Mouse (Mus musculus) gastrocnemius, adult 2 months (tissue): ENCODE data around the gene Mgst3. TPM values are rescaled to one million over a fixed set of nuclear protein-coding genes. Genes with fewer than 3 reads are reported as not detected.

Experiments used
- DNase-seq: peaks from one replicate; pipeline ENCODE4 v3.0.0; 2022
- H3K27ac ChIP-seq: fragments of 200-600 bp; 2 replicates; pipeline ENCODE4 v1.8.1; 2022; ENCODE audit warnings: mild to moderate bottlenecking
- H3K4me3 ChIP-seq: fragments of 200-600 bp; 2 replicates; pipeline ENCODE4 v1.8.1; 2022; ENCODE audit warnings: mild to moderate bottlenecking, moderate library complexity
- CTCF ChIP-seq: fragments of 200-600 bp; IDR thresholded peaks from 2 replicates; pipeline ENCODE4 v1.8.1; 2022; ENCODE audit warnings: antibody characterized with exemption, mild to moderate bottlenecking, moderate library complexity
- intact Hi-C: fragments of 180-260 bp; cut with DNase I; formaldehyde crosslinking; loops from one replicate; pipeline ENCODE4 v1.15.1; 2025
- total RNA-seq, 2 experiments: library from RNA; stranded (reverse); gene quantifications; 2 replicates each; pipeline ENCODE4 v1.2.3; 2021

The Mgst3 gene
- total RNA-seq, 2 experiments from 2014 or later = 147 to 151 TPM

DNA sequence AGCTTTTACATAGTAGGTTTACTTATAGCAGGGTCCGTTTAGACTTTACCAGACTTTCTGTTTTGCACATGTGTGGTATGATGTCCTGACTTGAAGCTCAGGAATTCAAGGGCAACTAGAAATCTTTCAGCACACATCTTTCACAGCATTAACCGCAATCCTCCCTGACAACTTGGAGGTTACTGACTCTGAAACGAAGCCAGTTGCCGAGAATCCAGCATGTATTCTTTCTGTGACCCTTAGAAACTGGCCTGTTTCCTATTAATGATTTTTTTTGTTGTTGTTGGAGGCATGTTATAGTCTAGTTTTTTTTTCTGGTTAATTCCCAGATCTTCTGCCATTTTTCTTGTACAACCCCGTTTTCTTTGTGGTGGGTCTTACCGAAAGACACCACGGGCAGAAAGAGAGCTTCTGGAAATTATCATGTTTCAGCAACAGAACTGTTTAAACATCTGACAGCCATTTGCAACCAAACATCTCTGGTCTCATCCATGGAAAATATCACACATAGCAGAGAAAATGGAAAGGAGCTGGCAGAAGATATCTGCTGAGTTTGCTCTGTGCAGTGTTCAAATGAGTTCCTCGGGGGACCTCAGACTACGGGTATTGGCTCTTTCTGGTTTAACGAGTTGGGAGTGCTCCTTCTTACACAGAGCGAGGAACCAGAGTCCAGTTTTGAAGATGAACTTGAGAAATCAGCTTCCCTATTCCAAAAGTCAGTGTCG is 18.5 kb upstream of the Mgst3 start:
- Histone ChIP-seq H3K27ac (no peak overlapping the region), H3K4me3 (no peak overlapping the region)
- DNase-seq = no peak
- intact Hi-C loops = no loop called here
- no peak for TF ChIP-seq CTCF

DNA sequence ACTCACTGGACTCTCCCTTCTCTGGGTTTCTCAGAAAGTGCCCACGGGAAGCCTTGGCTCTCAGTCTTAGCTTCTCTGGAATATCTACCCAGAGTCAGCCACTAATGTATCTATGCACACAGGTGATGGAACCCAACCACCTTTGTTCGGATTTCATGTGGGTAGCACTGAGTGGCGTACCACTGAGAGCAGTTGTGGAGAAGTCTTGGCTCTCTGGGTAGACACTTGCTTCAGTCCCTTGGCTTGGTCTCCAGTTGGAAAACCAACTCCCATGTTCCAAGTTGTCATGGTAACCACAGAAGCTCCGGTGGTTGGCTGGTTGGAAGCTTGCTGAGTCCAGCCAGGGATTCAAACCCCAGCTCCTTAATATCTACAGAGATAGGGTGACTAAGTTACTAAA is 16.0 kb upstream of the Mgst3 start:
- TF ChIP-seq CTCF = no peak
- Histone ChIP-seq H3K4me3 (no peak overlapping the region), H3K27ac (no peak overlapping the region)
- DNase-seq = no peak
- intact Hi-C loops = no loop called here

DNA sequence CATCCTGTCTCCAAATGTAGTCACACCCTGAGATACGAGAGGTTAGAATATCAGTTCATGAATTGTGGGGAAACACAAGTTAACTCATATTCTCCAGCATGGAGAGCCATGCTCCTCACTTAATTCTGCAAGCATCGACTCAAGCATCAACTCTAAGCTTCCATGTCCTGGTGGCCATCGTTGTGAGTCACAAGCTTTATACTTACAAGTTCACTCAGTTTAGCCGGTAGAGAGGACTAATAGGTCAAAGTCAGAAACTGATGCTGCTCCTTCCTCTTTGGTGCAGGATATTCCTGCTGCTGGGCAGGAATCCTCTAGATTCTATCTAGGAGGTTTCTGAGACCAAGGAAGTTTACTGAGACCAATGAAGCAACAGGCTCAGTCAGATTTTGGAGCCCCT is 11.6 kb upstream of the Mgst3 start:
- Histone ChIP-seq H3K27ac (no peak overlapping the region), H3K4me3 (no peak overlapping the region)
- no peak for DNase-seq
- intact Hi-C loops = no loop called here
- TF ChIP-seq CTCF = no peak

DNA sequence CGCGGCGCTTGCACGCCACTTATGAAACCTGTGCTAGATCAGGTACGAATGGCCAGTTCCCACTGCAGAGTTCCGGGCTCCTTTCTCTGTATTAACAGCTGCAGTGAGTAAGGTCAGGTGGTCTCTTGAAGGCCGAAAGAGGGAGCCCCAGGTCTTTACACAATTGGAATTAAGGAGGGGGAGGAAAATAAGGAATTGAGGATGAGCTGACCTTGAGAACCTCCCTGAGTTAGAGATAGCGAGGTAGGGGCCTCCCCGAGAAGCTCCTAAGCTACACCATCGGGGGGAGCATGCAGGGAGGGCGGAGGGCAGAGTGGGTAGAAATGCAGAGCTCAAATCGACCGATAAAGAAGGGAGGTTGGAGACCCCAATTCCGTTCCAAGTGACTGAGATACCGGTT is 360 bp downstream of the Mgst3 start:
- DNase-seq = peak; percentile 34
- Histone ChIP-seq H3K27ac (peak overlapping the region; percentile 95), H3K4me3 (peak overlapping the region; percentile 82)
- TF ChIP-seq CTCF = no peak
- intact Hi-C loops = loop anchor here (1.0 kb wide), 1 partner anchor 23 kb away; no protein-coding TSS in a partner anchor

DNA sequence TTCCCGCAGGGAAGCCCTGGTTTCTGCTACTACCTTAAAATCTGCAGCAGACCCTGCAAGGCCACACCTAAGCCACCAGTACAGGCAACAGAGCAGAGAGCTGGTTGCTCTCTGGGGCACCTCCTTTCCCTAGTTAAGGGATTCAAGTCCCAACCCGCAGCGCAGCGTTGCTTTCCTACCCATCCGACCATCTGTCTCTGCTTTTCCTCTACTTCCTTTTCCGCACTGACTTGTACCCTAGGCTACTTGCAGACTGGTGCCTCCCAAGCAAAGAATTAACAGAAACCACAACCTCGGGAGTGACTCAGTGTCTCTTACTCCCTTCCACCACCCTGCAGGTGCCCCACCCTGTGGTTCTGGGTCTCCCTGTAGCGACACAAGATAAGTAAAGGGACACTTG is 954 bp downstream of the Mgst3 start:
- H3K27ac ChIP-seq = peak overlapping the region; percentile 95
- no peak for TF ChIP-seq CTCF
- intact Hi-C loops = loop anchor here (1.0 kb wide), 1 partner anchor 22 kb away; no protein-coding TSS in a partner anchor
- peak; percentile 34 for DNase-seq
- peak overlapping the region; percentile 82 for H3K4me3 ChIP-seq

DNA sequence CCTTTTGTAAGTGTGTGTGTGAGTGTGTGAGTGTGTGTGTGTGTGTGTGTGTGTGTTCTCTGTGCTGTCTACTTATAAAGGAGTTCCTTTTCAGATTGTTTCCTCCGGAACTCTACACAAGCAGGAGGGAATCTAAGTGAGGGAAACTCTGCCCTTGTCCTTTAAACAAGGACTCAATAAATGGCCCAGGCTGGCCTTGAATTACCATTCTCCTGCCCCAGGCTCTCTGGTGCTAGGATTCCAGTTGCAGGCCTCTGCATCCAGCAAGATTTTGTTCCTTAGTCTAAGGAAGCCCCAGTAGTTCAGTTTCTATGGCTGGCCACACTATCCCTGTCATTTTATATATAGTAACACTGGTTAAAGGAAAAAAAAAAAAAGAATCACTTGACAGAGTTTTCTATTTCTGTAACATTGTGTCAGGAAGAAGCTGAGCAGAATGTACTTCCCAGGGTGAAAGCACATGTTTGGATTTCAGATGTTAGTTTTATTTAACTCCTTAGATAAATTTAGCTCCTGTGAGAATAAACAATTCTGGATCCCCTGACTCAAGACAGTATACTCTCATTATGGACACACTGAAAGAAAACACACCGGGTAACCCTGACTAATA is 1.5 kb downstream of the Mgst3 start:
- no peak for TF ChIP-seq CTCF
- peak overlapping the region; percentile 95 for H3K27ac ChIP-seq
- DNase-seq = no peak
- intact Hi-C loops = no loop called here
- H3K4me3 ChIP-seq = peak overlapping the region; percentile 82

DNA sequence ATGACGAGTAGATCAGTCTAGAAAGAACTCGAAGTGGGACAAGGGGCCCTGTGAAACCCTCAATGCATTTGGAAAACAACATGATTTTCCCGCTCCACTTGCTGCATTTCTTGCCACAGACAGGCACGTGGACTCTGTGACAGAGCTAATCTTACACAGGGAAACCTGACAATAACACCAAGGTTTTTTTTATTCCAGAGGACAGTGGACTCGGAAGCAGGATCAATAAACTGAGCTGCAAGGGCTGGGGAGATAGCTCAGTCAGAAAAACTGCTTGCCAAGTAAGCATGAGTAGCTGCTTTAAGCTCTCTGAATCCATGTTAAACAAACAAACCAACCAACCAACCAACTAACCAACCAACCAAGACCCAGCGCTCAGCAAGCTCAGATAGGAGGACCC is 2.4 kb downstream of the Mgst3 start:
- TF ChIP-seq CTCF = no peak
- Histone ChIP-seq H3K27ac (peak overlapping the region; percentile 95), H3K4me3 (peak overlapping the region; percentile 82)
- no peak for DNase-seq
- intact Hi-C loops = no loop called here

DNA sequence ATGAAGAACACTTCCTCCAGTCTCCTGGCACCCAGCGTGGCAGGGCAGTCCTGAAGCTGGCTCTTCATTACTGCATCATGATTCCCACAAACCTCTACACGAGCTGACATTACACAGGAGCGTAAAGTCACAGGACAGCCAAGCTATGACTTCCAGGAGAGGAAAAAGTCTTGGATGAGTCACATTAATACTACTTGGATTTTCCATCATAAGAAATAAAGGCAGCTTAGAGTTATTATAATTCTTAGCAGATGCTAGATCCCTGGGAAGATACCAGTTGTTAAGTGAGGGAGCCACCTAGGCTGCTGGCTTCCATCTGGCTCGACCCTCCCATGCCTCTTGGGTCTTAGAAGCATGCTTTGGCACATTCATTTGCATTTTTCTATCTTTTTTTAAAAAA is 3.3 kb downstream of the Mgst3 start:
- no peak for TF ChIP-seq CTCF
- intact Hi-C loops = no loop called here

DNA sequence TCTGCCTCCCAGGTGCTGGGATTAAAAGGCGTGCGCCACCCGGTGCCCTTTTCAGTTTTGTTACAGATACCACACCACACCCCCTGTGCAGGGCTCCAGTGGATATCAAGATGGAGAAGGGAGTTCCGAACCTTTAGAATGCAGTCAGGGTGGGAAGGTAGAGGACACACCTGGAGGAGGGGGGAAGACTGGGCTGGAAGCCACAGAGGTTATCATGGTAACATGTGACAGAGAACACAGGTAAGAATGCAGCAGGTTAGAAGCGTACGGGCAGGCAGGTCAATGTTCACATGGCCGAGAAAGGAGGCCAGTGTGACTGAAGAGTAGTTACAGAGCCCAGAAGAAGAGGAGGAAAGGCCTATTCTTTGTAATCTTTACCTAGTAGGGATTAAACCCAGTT is 4.1 kb downstream of the Mgst3 start:
- DNase-seq = no peak
- intact Hi-C loops = no loop called here
- Histone ChIP-seq H3K4me3 (no peak overlapping the region), H3K27ac (peak overlapping the region; percentile 55)
- no peak for TF ChIP-seq CTCF

More for the DNA sequence above, 3.3 kb downstream of the Mgst3 start:
- peak overlapping the region; percentile 55 for H3K27ac ChIP-seq
- no peak overlapping the region for H3K4me3 ChIP-seq
- no peak for DNase-seq

DNA sequence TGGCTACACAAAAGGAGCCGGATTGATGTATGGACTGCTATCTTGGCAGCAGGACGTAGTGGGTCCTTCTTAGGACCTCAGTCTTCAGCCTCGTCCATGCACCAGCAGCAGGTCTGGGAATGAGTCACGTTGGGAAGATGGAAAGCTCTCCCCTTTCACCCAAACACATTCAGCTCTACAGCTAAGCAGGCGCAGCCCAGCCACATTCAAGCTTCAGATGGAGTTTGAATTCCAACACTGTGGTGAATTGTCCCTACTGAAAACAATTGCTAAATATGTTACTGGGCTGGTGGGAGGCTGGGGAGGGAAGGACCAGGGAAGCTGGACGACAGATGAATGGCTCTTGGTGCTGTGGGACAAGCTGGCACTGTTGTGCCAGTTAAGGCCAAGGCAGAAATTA is 5.1 kb downstream of the Mgst3 start:
- no peak for DNase-seq
- H3K27ac ChIP-seq = peak overlapping the region; percentile 51; the same call in 1 of the 2 replicates
- H3K4me3 ChIP-seq = no peak overlapping the region
- TF ChIP-seq CTCF = no peak
- intact Hi-C loops = no loop called here

DNA sequence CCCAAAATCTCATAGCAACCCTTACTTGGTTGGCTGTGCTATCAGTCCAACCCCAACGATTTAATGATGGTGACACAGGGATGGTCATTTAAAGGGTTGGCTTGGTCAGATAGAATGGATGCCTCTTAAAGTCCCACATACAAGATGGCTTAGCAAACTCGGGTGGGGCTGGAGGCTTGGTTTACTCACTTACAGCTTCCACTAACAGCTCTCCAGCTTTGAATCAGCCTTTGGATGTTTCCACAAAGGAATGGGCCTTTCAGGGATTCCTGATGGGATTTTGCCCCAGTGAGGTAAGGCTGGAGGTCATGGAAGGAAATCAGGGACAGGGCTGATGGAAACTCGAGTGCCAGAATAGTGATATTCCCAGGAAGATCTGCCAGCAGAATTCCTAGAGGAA is 5.8 kb downstream of the Mgst3 start:
- intact Hi-C loops = no loop called here
- DNase-seq = no peak
- no peak for TF ChIP-seq CTCF
- peak overlapping the region; percentile 51 for H3K27ac ChIP-seq
- no peak overlapping the region for H3K4me3 ChIP-seq

DNA sequence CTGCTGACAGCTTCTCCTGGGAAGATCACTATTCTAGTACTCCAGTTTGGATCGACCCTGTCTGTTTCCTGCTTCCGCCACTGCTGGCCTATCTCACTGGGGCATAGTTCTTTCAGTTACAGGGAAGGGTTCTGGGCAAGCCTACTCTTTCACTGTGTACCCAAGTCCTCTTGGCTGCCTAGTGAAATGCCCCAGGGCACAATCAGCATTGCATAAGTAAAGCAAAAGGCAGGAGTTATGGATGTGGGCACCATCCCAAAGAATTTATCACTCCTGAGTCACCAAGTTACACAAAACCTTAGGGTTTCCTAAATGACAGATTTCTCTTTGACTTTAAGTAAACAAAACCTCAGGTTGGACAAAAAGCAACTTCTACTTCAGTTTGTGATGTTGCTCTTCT is 6.3 kb downstream of the Mgst3 start:
- intact Hi-C loops = no loop called here
- peak overlapping the region; percentile 51 for H3K27ac ChIP-seq

DNA sequence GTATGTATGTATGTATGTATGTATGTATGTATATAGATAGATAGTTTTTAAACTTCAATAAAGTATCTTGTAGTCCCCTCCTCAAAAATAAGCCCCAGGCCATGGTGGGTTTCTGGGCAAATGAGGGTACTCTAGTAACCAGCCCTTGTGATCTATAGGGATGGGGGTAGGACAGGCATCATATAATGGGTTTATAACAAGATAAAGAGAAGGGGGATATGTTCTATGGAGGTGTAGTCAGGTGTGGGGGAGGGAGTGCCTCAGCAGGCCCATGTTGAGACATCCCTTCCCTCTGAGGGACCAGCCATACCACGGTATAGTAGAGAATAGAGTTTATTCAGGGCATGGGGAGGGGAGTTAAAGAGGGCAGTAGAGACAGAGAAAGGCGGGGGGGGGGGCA is 7.2 kb downstream of the Mgst3 start:
- no peak for DNase-seq
- no peak overlapping the region for H3K4me3 ChIP-seq
- intact Hi-C loops = no loop called here
- no peak for TF ChIP-seq CTCF
- H3K27ac ChIP-seq = no peak overlapping the region

More for the DNA sequence above, 6.3 kb downstream of the Mgst3 start:
- H3K4me3 ChIP-seq = no peak overlapping the region
- DNase-seq = no peak
- no peak for TF ChIP-seq CTCF

DNA sequence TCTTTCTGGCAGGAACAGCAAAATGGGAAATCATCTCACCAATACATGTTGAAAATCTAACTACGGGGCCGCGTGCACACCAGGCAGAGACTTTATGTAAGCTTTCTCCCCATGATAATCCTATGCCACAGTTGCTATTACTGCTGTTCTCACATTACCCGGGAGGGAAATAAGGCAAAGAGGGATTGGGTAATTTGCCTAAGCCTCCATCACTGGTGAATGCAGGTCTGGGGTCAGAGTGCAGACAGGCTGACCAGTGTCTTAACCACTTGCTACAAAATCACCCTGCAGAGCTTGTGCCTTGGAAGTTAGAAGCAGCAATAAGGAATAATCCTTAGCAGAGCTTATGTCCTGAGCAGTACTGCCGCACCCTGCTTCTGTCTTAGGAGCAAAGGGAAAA is 8.0 kb downstream of the Mgst3 start:
- peak overlapping the region; percentile 74 for H3K27ac ChIP-seq

More for the DNA sequence above, 8.0 kb downstream of the Mgst3 start:
- intact Hi-C loops = no loop called here
- no peak for DNase-seq
- H3K4me3 ChIP-seq = no peak overlapping the region
- TF ChIP-seq CTCF = no peak
